Mouse (Mus musculus): ENCODE measurements around the gene Vwa5a. TPM values are rescaled to one million over a fixed set of nuclear protein-coding genes. Genes with fewer than 3 reads are reported as not detected.

Gene Vwa5a
- 11.2 and 13.3 TPM in 2 replicates for polyA plus RNA-seq (2015; fragmentation: Nextera tagmentation; extraction: Ambion mirVana)

GRCm38 (mm10) chr9:38718102-38718501, at the start of gene Vwa5a:
Gene Vwa5a, plus strand, starts transcription at chr9:38718268.

GRCm38 (mm10) chr9:38674501-38674900, 43.6 kb upstream of the Vwa5a start, which contains the start of gene Olfr918:
Gene Olfr918, minus strand, starts transcription at chr9:38674601.

GRCm38 (mm10) chr9:38751999-38752398, 33.9 kb downstream of the Vwa5a start, which contains the start of gene Olfr920:
Gene Olfr920, plus strand, starts transcription at chr9:38752299.

GRCm38 (mm10) chr9:38772768-38773167, 54.7 kb downstream of the Vwa5a start, which contains the start of gene Olfr921:
Gene Olfr921, plus strand, starts transcription at chr9:38773068.

Other genes starting within 250 kb of the Vwa5a start
- not detected in 2 replicates for gene Olfr905, start 247.2 kb upstream of the Vwa5a start, polyA plus RNA-seq (2015; fragmentation: Nextera tagmentation; extraction: Ambion mirVana)
- not detected in 2 replicates for gene Olfr906, start 231.2 kb upstream of the Vwa5a start, polyA plus RNA-seq (2015; fragmentation: Nextera tagmentation; extraction: Ambion mirVana)
- gene Olfr907, start 222.5 kb upstream of the Vwa5a start, polyA plus RNA-seq (2015; fragmentation: Nextera tagmentation; extraction: Ambion mirVana): not detected in 2 replicates
- not detected in 2 replicates for gene Olfr911-ps1, start 196.7 kb upstream of the Vwa5a start, polyA plus RNA-seq (2015; fragmentation: Nextera tagmentation; extraction: Ambion mirVana)
- not detected in 2 replicates for gene Olfr910, start 180.4 kb upstream of the Vwa5a start, polyA plus RNA-seq (2015; fragmentation: Nextera tagmentation; extraction: Ambion mirVana)
- not detected in 2 replicates for gene Olfr912, start 138.1 kb upstream of the Vwa5a start, polyA plus RNA-seq (2015; fragmentation: Nextera tagmentation; extraction: Ambion mirVana)
- not detected in 2 replicates for gene Olfr913, start 125.5 kb upstream of the Vwa5a start, polyA plus RNA-seq (2015; fragmentation: Nextera tagmentation; extraction: Ambion mirVana)
- gene Olfr914, start 113.2 kb upstream of the Vwa5a start, polyA plus RNA-seq (2015; fragmentation: Nextera tagmentation; extraction: Ambion mirVana): not detected in 2 replicates
- gene Olfr916, start 58.4 kb upstream of the Vwa5a start, polyA plus RNA-seq (2015; fragmentation: Nextera tagmentation; extraction: Ambion mirVana): not detected in 2 replicates
- not detected in 2 replicates for gene Olfr917, start 52.4 kb upstream of the Vwa5a start, polyA plus RNA-seq (2015; fragmentation: Nextera tagmentation; extraction: Ambion mirVana)
- gene Olfr918, start 43.7 kb upstream of the Vwa5a start, polyA plus RNA-seq (2015; fragmentation: Nextera tagmentation; extraction: Ambion mirVana): not detected in 2 replicates
- not detected in 2 replicates for gene Olfr919, start 14.6 kb upstream of the Vwa5a start, polyA plus RNA-seq (2015; fragmentation: Nextera tagmentation; extraction: Ambion mirVana)
- gene Olfr920, start 34.0 kb downstream of the Vwa5a start, polyA plus RNA-seq (2015; fragmentation: Nextera tagmentation; extraction: Ambion mirVana): 0.05 TPM in 1 of 2 replicates, not detected in the other
- not detected in 2 replicates for gene Olfr921, start 54.8 kb downstream of the Vwa5a start, polyA plus RNA-seq (2015; fragmentation: Nextera tagmentation; extraction: Ambion mirVana)
- gene Olfr922, start 96.3 kb downstream of the Vwa5a start, polyA plus RNA-seq (2015; fragmentation: Nextera tagmentation; extraction: Ambion mirVana): not detected in 2 replicates
- not detected in 2 replicates for gene Olfr923, start 108.3 kb downstream of the Vwa5a start, polyA plus RNA-seq (2015; fragmentation: Nextera tagmentation; extraction: Ambion mirVana)
- gene Olfr924, start 126.2 kb downstream of the Vwa5a start, polyA plus RNA-seq (2015; fragmentation: Nextera tagmentation; extraction: Ambion mirVana): not detected in 2 replicates
- not detected in 2 replicates for gene Olfr26, start 136.8 kb downstream of the Vwa5a start, polyA plus RNA-seq (2015; fragmentation: Nextera tagmentation; extraction: Ambion mirVana)
- not detected in 2 replicates for gene Olfr926, start 158.9 kb downstream of the Vwa5a start, polyA plus RNA-seq (2015; fragmentation: Nextera tagmentation; extraction: Ambion mirVana)
- not detected in 2 replicates for gene Olfr930, start 211.5 kb downstream of the Vwa5a start, polyA plus RNA-seq (2015; fragmentation: Nextera tagmentation; extraction: Ambion mirVana)

Data from neural tube, postnatal 0 days (tissue).